Mouse (Mus musculus): ENCODE measurements around the gene Zcchc7.
"Not testable (repeated sequence)": the region's sequence is repeated elsewhere in the genome, so short reads cannot be mapped to it uniquely, and the experiment has no call there.

Zcchc7 gene

GRCm38 (mm10) chr4:44917312-44917848 is 161.7 kb downstream of the Zcchc7 start:
- DNase-seq (ENCODE audit: low read depth, low spot score) = no peak

GRCm38 (mm10) chr4:44917907-44918306 is 162.2 kb downstream of the Zcchc7 start:
- DNase-seq (ENCODE audit: low read depth, low spot score) = no peak

DNA sequence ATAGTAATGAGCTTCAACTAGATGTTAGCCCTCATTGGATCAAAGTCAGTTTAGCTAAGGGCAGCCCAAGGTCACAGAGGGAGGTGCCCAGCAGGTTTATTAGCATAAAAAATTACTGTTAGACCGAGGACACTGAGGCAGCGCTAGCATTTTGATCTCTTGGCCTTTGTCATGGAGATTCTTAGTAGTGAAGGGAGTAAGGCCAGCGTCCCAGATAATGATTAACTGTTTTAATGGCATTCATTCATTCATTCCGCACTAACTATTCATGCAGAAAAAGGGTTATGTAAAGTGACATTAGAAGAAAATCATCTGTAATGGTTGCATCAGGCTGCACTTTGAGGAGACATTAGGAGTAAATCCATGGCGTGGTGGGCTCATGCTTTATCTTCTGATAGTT is 165.2 kb downstream of the Zcchc7 start:
- DNase-seq (ENCODE audit: low read depth, low spot score) = no peak

- no peak for DNase-seq (ENCODE audit: low read depth, low spot score)
These were observed 166.9 kb downstream of the Zcchc7 start for GRCm38 (mm10) chr4:44922466-44923128.

DNA sequence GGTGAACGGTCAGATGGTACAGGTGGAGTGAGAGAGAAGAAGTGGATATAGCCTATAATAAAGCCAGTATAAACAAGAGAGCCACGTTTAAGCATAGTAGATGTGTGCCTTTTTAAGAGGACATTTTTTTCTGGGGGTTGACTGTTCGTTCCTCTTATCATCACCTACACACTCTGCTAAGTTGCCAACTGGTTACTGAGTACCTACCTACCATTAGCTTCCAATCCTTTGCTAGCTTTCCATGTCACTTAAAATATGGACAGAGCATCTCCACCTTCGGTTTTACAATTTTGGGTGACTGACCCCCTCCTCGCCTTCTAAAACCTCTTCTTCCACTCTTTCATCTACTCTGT is 167.4 kb downstream of the Zcchc7 start:
- no peak for DNase-seq (ENCODE audit: low read depth, low spot score)

GRCm38 (mm10) chr4:44927934-44928333 is 172.3 kb downstream of the Zcchc7 start:
- no peak for DNase-seq (ENCODE audit: low read depth, low spot score)

GRCm38 (mm10) chr4:44928790-44929189 is 173.1 kb downstream of the Zcchc7 start:
- no peak for DNase-seq (ENCODE audit: low read depth, low spot score)

DNA sequence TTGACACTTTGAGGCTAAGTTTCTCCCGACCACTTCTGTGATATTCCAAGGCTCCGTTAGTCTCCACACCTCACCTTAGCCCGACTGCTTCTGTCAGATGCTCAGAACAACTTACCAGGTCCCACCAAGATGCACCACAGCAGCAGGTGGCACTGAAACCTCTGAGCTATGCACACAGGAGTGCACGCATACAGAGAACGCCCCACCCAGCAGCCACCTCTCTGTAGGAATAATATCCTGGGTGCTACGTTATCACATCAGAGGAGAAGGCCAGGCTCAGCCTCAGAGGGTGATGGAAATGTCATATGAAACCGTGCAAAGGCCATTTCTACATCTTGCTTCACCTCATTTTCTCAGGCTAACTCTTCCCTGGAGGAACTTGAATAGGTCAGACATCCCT is 174.7 kb downstream of the Zcchc7 start:
- no peak for DNase-seq (ENCODE audit: low read depth, low spot score)

- no peak for DNase-seq (ENCODE audit: low read depth, low spot score)
These were observed 176.1 kb downstream of the Zcchc7 start for GRCm38 (mm10) chr4:44931732-44932131.

GRCm38 (mm10) chr4:44938359-44939340 is 183.0 kb downstream of the Zcchc7 start:
- peak; percentile 81 for DNase-seq (ENCODE audit: low read depth, low spot score)

- DNase-seq (ENCODE audit: low read depth, low spot score) = peak; percentile 90
These were observed 184.0 kb downstream of the Zcchc7 start for GRCm38 (mm10) chr4:44939576-44940249.

DNA sequence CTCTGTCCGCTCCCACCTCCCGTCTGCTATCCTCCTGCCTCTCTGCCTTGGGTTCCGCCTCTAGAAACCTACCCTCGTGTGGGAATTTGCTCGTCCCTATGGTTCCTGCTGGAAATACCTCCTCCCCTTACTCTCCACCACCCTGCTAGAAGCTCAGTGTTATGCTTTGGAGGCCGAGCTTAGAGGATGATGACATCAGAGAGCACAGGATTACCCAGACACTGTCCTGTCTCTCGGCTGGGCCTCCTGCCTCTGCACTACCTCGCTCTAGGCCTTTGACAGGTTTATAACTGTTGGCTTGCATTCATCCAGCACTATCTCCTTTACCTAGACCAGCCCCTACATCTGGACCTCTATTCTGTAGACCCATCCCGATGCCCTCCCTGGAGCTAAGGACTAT is 184.6 kb downstream of the Zcchc7 start:
- DNase-seq (ENCODE audit: low read depth, low spot score) = peak; percentile 83

- peak; percentile 76 for DNase-seq (ENCODE audit: low read depth, low spot score)
These were observed 186.6 kb downstream of the Zcchc7 start for GRCm38 (mm10) chr4:44942237-44942636.

- peak; percentile 68 for DNase-seq (ENCODE audit: low read depth, low spot score)
These were observed 187.8 kb downstream of the Zcchc7 start for GRCm38 (mm10) chr4:44943480-44943879.

GRCm38 (mm10) chr4:44944426-44945075 is 188.9 kb downstream of the Zcchc7 start:
- DNase-seq (ENCODE audit: low read depth, low spot score) = peak; percentile 88

- DNase-seq (ENCODE audit: low read depth, low spot score) = not testable (repeated sequence)
These were observed 190.4 kb downstream of the Zcchc7 start for GRCm38 (mm10) chr4:44946126-44946525.

DNA sequence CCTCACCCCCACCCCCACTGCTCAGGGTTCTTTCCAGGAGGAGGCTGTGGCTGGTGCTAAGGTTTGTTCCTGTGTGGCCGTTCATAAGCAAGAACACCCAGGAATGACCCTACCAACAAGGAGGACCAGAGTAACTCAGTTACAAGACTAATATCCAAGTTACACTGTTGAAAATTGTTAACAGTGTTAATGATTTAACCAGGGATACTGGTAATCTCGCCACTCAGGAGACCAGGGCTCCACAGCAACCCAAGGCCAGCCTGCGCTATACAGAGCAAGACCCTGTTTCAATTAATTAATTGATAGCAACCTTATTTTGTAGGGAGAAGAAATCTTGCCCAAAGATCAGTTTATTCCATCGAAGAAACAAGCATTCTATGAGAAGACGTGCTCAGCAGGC is 191.8 kb downstream of the Zcchc7 start:
- DNase-seq (ENCODE audit: low read depth, low spot score) = no peak

GRCm38 (mm10) chr4:44948314-44948713 is 192.6 kb downstream of the Zcchc7 start:
- no peak for DNase-seq (ENCODE audit: low read depth, low spot score)

- no peak for DNase-seq (ENCODE audit: low read depth, low spot score)
These were observed 197.4 kb downstream of the Zcchc7 start for GRCm38 (mm10) chr4:44953041-44953440.

- DNase-seq (ENCODE audit: low read depth, low spot score) = no peak
These were observed 203.1 kb downstream of the Zcchc7 start for GRCm38 (mm10) chr4:44958776-44959175.

GRCm38 (mm10) chr4:44959220-44959619 is 203.5 kb downstream of the Zcchc7 start:
- DNase-seq (ENCODE audit: low read depth, low spot score) = no peak

All from A20 (cell line).